Mouse (Mus musculus): ENCODE measurements around the gene Gm20388.
A peak's percentile ranks its signal among the peaks of the same experiment; 100 is the strongest.

Gm20388 gene

DNA sequence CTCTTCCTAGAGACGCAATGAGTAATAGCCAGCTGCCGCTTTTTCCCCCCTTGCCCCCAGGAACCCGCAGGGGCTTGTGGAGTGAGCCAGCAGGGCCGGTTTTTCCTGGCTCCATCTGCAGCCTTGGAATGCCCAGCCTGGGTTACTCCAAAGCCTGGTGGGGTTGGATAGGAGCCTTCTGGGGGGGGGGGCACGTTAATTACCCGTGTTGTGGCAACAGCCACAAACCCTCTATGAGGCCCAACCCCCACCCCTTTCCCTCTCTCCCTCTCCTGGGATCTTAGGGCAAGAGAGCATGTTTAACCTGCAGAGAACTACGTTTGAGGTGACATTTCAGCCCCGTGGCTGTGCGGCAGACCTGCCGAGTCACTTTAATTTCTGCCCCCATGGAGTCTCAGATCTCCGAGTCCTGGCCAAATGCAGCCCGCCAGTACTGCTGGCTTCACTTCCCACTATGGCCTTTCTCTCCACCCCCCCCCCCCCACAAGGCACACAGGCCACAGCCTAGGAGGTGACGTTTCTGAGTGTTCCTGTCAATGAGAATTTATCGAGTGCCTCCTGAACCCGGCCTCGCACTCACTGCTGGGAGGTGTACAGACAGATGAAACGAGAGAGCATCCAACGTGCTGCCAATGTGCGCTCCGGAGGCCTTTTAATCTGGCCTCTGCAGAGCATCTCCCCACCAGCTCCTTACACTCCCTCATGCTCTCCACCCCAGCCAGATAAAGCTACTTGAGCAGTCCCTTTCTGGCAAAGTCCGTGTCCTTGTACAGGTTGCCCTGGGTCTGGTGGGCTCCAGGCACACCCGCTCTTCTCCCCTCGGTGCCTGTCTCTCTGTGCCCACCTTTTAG, 629.4 kb downstream of the Gm20388 start:
- DNase-seq (ENCODE audit: low spot score in 2 of 2): no peak

DNA sequence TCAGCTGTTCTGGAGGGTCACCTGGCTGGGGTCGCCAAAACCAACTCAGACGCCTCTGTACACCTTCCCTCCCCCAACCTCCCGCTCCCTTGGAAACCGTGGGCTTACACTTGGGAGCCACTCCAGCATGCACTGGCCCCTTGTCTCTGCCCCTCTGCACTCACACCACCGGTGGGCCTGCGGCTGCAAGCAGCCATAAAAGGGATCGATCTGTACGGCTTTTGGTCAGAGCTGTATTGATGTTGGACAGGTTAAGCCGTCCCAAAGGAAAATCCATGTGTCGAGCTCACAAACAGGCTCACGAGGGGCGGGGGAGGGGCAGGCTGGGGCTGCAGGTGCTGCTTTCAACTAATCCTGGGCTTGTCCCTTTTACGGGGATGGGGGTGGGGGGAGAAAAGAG, 632.4 kb downstream of the Gm20388 start:
- DNase-seq (ENCODE audit: low spot score in 2 of 2): no peak

DNA sequence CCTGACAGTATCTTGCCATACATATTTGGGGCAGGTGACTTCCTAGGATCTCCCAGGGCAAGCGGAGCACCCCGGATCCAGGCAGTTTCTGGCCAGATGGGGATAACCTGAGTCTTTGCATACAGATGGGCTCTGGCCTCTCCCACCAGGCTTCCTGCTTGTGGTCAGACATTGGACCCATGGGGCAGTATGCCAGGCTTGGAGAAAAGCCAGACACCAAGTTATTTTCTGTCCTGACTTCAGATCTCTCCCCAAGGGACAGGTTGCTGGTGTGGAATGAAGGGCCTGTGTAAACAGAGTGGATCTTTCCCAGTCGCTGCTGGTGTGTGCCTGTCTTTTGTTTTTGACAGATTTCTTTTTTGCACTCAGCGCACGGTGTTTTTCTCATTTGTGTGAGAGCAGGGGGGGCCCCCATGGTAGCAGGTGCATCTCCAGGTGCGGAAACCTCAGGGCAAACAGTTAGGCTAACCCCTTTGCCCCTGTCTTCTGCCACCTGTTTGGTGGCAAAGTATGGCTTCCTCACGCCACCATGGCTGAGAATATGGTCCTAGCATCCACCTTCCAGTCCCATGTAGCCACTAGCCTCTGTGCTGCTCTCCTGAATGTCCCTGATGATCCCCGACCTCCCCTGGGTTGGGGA, 632.9 kb downstream of the Gm20388 start:
- no peak for DNase-seq (ENCODE audit: low spot score in 2 of 2)

DNA sequence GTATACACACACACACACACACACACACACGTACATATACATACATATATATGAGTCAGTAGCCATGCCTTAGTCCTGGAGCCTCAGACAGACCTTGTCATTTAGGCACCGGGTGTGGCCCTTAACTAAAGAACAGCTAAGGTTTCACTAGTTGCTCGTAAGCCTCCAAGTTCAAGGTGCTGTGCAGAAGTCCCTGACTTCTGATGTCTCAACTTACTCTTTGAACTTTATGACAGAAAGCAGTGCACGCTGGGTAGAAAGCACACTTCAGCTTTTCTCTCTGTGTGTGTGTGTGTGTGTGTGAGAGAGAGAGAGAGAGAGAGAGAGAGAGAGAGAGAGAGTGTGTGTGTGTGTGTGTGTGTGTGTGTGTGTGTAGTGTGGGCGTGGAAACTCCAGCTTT, 633.5 kb downstream of the Gm20388 start:
- no peak for DNase-seq (ENCODE audit: low spot score in 2 of 2)

DNA sequence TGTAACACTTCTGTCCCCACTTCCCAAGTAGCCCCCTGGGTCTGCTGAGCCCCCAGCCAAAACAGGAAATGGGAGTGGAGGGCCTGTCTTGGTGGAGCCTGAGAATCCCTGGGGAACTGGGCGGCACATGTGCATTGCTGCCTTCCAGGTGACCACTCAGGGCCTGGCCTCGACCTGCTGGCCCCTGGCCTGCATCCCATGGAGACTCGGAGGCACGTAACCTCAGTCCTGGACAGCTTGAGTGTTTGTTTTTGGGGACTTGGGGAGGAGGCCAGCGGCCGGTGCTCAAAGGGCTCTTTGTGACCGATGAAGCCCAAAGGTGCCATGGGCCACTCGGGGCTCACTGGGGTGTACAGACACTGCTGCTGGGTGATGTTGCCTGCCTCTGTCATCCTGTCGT, 636.9 kb downstream of the Gm20388 start:
- no peak for DNase-seq (ENCODE audit: low spot score in 2 of 2)

DNA sequence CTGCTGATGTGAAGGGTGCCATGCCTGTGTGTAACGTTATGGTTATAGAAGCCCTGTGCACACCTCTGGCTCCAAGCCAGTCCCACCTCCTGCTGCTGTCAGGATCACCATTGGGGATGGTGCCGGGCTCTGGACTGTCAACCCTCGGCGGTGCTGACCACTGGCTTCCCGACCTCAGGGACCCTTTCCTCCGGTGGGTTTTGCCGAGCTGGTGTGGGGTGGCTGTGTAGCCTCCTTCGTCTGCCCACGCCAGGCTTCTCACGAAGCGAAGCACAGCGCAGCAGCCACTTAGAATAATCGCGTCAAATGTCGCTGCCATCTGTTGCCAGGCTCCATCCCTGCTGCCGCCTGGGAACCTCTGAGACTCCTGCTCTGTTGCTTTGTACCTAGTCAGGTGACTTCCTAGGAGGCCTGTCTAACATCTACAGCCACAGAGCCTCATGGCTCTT, 637.7 kb downstream of the Gm20388 start:
- DNase-seq (ENCODE audit: low spot score in 2 of 2): no peak

DNA sequence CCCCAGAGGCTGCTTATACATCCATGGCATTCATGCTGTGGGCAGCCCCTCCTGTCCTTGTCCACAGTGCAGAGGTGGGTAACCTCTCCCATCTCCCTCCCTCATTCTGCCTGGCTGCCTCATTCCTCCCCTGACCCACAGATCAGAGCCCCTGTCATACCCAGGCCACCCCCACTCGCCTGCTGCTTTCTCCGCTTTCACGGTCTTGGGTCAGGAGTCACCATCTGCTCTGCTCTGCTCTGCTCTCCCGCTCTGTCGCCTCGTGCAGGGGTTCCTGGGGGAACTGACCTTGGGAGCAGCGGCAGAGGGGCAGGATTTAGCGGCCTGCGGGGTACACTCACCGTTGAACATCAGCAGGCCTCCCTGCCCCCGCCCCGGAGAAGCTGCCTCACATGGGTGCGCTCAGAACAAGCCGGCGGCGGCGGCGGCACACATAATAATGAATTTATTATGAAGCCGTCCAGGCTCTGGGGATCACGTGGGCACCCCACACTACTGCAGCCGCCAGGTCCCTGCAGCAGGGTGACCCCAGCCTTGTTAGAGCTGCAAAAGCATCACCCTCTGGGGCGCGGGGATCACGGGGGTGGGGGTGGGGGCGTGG, 638.8 kb downstream of the Gm20388 start:
- DNase-seq (ENCODE audit: low spot score in 2 of 2): no peak

DNA sequence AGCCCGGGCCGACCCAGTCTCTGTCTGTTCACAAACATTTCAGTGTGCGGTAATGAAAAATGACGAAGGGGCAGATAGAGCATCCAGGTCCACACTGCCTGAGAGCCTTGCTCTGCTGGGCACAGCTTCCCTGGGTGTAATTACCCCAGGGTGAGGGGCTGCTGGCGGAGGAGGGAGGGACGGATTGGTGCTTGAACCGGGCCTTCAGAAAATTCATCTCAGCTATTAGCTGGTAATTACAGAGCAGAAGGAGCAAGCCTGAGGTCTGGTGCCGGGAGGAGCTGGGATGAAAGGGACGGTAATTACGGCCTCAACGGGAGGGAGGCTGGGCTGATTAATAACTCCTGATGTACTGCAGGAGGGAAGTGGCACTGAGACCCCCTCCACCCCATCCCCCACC, 639.3 kb downstream of the Gm20388 start:
- DNase-seq (ENCODE audit: low spot score in 2 of 2): no peak

DNA sequence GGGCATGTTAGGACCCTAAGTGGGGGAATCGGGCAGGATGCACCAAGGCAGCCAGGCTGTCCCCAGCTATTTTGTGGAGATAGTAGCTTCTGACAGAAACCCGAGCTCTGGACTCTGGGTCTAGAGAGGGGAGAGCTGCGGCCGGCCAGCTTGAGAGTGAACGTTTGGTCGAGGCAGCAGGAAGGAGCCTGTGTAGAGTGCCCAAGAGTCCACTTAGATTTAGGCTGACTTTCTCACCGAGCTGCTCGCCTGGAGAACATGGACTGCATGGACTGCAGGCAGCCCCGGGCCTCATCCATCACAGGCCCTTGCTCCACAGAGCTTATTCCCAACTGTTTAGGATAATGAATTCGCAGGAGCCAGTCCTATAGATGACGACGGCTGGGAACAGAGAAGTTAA, 639.8 kb downstream of the Gm20388 start:
- DNase-seq (ENCODE audit: low spot score in 2 of 2): no peak

DNA sequence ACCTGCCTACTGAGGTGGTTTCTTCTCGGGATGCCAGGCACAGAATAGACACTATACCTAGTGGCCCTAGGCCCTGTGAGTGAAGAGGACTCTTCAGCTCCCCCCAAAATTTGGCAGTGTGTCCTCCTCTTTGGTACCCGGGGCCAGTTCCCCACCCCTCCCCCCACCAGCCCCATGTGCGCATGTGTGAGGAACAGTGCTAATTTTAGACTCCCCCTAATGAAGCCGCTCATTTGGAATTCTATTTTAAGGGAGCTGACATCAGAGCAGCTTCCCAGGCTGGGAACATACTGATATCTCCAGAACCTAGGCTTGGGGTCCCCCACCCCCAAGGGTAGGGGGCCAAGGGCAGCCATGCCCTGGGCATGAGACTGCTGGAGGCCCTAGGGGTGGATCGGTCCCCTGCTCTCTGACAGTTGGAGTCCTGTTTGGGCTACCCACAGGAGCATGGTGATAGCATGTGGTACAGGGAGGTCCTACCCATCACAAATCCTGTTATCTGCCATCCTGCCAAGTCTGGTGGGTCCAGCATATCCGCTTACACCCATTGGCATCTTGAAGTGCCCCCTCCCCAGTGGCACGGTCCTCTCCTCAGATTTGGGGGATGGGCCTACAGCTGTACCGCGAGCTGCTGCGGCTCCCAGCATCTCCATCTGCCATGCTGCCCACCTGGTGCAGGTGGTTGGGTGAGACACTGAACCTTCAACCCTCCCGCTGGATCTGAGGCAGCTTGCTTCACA, 640.5 kb downstream of the Gm20388 start:
- DNase-seq (ENCODE audit: low spot score in 2 of 2): no peak

DNA sequence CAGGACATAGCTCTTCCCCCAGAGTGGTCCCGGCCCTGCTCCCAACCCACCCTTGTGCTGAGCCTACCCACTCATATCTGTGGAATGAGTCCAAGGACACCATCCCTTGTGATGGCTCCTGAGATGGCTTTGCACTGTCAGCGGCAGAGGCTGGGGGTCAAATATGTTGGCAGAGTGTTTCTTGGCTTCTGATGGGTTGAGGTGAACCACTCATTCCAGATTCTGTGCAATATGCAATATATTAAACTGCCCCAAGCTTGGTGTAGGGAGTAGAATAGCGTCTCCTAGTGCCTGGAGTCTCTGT, 641.0 kb downstream of the Gm20388 start:
- DNase-seq (ENCODE audit: low spot score in 2 of 2): no peak

DNA sequence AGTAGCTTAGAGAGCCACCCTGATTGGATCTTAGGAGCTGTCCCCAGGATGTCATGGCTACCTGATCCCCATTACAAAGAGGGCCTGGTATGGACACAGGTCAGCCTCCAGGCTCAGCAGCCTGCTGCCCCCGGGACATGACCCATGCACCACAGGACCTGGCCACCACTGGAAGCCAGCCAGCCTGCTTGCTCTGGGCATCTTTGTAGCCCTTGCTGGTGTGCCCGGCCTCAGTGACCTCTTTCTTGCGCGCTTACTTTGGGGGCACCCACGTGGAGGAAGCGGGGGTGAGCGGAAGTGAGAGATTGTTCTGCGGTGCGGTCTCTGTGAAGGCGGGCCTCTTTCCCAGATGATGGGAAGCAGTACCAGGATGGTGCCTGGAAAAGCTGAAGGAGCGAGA, 641.9 kb downstream of the Gm20388 start:
- no peak for DNase-seq (ENCODE audit: low spot score in 2 of 2)

DNA sequence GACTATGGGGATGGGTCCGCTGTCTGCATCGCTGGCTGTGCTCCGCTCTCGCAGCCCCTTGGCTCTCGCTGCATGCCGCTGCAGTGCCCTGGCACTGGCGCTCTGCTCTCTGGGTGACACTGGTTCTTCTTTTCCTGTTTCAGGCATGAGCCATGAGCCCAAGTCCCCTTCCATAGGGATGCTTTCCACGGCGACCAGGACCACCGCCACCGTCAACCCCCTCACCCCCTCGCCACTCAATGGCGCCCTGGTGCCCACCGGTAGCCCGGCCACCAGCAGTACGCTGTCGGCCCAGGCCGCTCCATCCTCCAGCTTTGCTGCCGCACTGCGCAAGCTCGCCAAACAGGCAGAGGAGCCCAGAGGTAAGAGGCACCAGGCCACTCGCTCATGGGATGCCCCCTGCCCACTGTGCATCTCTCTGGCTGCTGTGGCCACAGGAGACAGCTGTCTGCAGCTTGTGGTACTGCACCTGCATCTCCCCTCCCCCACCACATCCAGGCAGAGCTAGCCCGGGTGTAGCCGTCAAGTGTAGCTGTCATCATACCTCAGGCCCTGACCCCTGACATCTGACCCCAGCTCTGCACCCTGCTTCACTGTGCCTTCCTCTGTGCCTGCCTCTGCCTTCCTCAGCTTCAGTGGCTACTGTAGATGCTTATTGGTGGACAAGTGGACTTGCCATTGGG, 642.9 kb downstream of the Gm20388 start:
- no peak for DNase-seq (ENCODE audit: low spot score in 2 of 2)

DNA sequence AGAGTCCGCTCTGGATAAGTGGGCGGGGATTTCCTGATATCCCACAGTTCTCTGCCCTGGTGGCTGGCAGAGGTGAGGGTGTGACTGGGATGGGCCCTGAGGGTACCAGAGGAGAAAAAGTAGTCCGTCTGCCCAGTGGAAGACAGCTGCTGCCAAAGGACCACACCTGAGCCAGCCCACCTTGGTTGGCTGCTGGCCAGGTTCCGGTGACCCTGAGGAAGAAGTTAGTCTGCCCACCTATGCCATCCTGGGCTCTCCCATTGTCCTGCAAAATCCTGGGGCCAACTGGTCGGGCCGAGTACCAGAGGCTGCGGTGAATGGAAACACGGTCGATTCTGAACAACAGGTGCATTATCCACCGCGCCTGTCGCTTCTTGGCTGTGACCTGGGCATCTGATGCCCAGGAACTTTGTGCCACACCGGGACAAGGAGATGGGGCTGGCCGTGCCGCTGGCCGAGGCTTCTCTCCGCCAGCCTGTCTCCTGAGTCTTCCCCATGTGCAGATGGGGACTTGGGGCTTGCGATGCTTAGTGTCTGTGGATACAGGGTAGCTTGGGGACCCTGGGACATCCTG, 643.9 kb downstream of the Gm20388 start:
- DNase-seq (ENCODE audit: low spot score in 2 of 2): no peak

DNA sequence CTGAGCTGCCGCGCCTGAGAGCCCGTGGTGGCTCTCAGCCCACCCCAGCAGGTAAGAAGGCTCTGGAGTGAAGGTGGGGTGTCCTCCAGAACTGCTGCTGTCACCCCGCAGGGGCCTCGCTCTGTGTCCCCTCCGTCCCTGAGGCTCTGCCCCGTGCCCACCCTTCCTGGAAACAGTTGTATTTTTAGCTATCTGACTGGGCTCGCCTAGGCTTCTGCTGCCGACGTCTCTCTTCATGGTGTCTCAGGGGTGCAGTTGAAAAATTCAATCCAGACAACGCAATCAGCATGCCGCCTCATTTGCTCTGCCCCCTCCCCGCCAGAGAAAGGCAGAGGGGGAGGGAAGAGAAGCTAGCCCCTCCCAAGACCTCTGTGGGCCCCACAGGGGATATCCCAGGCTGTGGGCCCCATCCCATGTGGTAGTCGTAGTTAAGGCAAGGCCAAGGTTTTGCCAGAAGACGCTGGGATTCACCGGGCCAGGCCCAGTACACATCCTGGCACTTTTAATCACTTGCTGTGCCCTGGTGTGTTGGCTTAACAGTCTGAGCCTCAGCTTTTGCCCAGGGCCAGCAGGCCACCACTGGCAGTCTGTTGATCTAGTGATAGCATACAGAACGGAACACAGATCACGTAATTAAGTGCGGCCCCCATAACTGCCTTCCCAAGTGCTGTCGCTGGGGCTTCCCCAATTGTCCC, 645.7 kb downstream of the Gm20388 start:
- no peak for DNase-seq (ENCODE audit: low spot score in 2 of 2)

DNA sequence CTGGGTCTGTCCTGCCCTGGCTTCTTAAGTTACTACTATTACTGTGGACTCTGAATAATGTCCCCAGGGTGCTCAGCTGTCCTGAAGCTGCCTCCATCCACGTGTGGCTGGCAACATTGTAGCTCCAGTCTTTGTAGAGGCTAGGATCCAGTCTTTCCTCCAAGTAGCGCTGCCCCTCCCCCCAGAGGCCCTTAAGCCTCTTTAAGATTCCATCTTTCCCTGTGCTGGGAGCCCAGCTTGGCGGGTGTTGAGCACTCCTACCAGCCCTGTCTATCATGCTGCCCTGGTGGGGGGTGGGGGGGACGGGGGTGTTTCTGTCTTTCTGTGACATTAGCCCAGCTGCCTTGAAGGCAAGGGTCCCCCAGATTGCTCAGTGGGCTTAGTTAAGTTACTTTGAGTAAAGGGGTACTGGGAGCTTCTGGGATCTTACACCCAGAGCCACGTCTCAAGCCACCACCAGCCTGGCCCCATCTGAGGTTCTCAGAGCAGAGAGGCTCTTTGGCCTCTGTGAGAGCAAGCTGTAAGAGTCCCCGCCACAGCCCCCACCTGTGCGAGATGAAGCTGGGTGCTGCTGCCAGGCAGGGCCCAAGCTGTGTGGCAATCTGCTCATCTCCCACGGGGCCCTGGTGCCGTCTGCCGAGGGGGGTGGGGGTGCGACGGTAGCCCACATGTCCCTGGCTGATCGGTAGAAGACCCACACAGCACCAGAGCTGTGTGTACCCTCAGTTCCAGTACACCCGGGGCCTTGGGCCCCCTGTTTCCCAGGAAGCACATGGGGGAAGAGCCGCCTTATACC, 646.7 kb downstream of the Gm20388 start:
- DNase-seq (ENCODE audit: low spot score in 2 of 2): peak; percentile 55 to 61

DNA sequence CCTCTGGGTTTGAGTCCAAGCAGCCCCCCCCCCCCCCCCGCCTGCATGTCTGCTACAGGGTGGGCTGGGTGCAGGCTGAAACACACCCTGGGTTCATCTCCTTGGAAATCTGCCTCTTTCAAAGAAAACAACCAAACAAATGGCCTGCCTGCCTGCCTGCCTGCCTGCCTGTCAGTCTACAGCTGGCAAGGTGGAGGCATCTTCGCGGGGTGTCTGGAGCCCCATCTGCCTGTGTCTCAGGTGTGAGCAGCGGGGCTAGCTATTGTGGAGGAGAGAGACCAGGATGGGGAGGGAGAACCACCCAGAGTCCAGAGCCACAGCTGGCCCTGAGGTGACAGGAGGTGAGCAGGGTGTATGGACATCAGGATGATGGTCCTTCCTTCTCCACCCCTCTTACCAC, 647.5 kb downstream of the Gm20388 start:
- DNase-seq (ENCODE audit: low spot score in 2 of 2): no peak

DNA sequence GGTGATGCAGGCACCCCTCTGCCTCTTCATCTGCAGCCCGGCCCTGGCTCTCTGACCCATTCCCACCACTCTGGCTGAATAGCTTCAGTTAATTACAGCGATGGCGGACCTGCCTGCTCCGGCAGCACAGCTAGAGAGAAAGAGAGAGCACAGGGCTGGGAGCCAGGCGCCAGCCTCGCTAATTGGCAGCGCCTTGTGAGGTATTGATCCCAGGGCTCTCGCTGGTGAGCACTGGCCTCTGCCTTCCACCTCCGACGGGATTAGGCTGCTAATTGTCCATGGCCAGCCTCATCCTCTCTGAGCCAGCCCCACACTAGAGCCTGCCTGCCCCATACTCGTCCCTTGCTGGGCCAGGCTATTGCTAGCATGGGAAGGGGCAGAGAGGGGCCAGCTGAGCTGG, 649.0 kb downstream of the Gm20388 start:
- DNase-seq (ENCODE audit: low spot score in 2 of 2): no peak

DNA sequence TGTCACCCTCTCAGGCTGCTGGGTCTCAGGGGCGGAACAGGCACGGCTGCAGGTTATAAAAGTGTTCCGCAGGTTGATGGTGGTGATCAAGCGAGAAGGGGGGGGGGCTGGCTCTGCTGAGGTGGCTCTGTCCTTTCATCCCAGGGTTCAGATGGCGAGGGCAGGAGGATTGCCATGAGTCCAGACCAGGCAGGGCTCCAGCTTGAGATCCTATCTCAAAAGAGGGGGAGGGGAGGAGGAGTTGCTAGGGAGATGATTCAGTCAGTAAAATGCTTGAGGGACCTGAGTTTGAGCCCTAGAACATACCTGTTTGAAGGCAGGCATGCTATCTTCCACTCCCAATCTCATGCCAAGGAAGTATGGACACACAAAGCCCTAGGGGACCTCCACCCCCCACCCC, 649.9 kb downstream of the Gm20388 start:
- no peak for DNase-seq (ENCODE audit: low spot score in 2 of 2)

Measured in frontal cortex, postnatal 25 days (tissue).